Mouse (Mus musculus): Measurements from ENCODE around the gene Sptbn2. TPM values are rescaled to one million over a fixed set of nuclear protein-coding genes. Genes with fewer than 3 reads are reported as not detected.
"Not testable (repeated sequence)": the region's sequence is repeated elsewhere in the genome, so short reads cannot be mapped to it uniquely, and the experiment has no call there.

Sptbn2 gene
- total and polyA plus RNA-seq, 3 experiments: 0.31 to 0.79 TPM; not detected in 1

DNA sequence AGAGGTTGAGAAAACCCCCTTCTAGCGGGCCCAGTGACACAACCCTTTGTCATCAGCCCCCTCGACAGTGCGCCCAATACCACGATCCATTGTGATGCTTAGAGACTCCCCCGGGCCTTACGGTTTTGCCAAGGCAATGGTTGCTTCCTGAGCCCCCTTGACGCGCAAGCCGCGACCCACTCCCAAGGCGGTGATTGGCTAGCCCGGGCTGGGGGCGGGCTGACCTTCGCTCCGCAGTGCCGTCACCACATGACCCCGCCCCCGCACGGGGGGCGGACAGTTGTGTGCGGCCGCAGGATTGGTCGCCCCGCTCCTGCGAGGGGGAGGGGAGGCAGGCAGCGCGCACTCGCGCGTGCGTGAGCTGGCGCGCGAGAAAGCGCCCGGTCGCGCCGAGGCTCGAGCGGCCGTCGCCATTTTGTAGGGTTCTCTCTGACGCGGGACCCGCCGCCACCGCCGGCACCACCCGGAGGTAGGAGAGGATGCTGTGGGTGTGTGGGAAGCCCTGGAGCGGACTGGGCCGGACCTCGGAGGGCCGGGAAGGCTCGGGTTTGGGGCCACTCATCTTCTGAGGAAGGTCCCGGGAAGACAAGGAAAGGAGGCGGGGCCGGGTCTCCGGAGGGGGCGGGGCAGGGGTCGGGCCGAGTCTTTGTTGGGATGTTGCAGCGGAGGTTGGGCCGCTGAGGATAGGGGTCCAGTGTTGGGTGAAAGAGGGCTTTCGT lies 45.4 kb downstream of the Sptbn2 start, which contains the start of gene Rbm4b (continued):
- TF ChIP-seq TAL1 (IDR thresholded peaks at IDR 0.05; ENCODE audit: low read length): no peak
- no peak for TF ChIP-seq ZNF384 (IDR thresholded peaks at IDR 0.05; ENCODE audit: low read depth, low read length)
- peak; percentile 38; the same call in 1 of the 2 replicates for TF ChIP-seq MYC (IDR thresholded peaks at IDR 0.05; ENCODE audit: low read depth, low read length)
- TF ChIP-seq CTCF (IDR thresholded peaks at IDR 0.05 in 2 of 3, conservative IDR thresholded peaks at IDR 0.05 in 1 of 3; ENCODE audit: control insufficient read depth in 1 of 3, insufficient read depth in 1 of 3, low read depth in 2 of 3, low read length in 3 of 3, poor library complexity in 1 of 3, severe bottlenecking in 1 of 3): no peak
- TF ChIP-seq GATA1 (IDR thresholded peaks at IDR 0.05; ENCODE audit: low read depth, low read length): no peak
- TF ChIP-seq NRF1 (IDR thresholded peaks at IDR 0.05; ENCODE audit: insufficient read depth, low read depth, low read length, poor library complexity, severe bottlenecking): peak; percentile 81
- TF ChIP-seq USF2 (IDR thresholded peaks at IDR 0.05; ENCODE audit: borderline replicate concordance in 1 of 2, insufficient read depth in 1 of 2, low read depth in 1 of 2, low read length in 2 of 2): no peak
- TF ChIP-seq GABPA (IDR thresholded peaks at IDR 0.05; ENCODE audit: low read depth, low read length): no peak
- no peak; the same call in 1 of the 2 replicates for TF ChIP-seq MAX (IDR thresholded peaks at IDR 0.05; ENCODE audit: low read length)
- TF ChIP-seq TBP (IDR thresholded peaks at IDR 0.05; ENCODE audit: low read depth, low read length): 0 out of 2 replicates have a peak, but pooled peaks have one; percentile 9
- 0 out of 2 replicates have a peak, but pooled peaks have one; percentile 16 for TF ChIP-seq ELF1 (IDR thresholded peaks at IDR 0.05; ENCODE audit: low read depth, low read length)
- TF ChIP-seq CHD2 (IDR thresholded peaks at IDR 0.05; ENCODE audit: low read length): peak; percentile 66

DNA sequence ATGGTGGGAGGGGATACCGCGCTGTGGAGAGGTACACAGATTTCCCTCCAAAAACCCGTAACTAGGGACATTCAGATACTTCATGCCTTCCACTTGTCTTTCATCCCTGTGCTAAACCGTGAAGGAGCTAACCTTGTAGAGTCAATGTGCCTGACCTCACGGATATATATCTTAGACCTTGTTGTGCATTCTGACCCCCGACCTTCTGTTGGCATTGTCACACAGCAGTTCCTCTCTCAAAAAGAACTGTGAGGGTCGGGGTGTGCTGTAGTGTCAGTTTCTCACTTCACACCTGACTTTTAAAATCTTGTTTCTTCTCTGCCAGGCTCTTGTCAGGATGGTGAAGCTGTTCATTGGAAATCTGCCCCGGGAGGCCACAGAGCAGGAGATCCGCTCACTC lies 46.0 kb downstream of the Sptbn2 start:
- H3K27me3 ChIP-seq (ENCODE audit: control insufficient read depth in 1 of 2, insufficient read depth in 2 of 2, low read length in 2 of 2): no peaks in the 10 kb centered on the region
- H3K79me2 ChIP-seq (ENCODE audit: control insufficient read depth, insufficient read depth, low read length, poor library complexity): peaks cover 9% of the 10 kb centered on the region
- no peak overlapping the region for H3K27ac ChIP-seq (ENCODE audit: control insufficient read depth, low read depth, low read length)
- peaks cover 8 to 13% of the 10 kb centered on the region in 2 experiments for H3K36me3 ChIP-seq (ENCODE audit: control insufficient read depth in 1 of 2, insufficient read depth in 2 of 2, low read length in 2 of 2)
- peak overlapping the region; percentile 87 to 89 for H3K4me3 ChIP-seq (ENCODE audit: control insufficient read depth in 1 of 2, insufficient read depth in 1 of 2, low read depth in 2 of 2, low read length in 2 of 2)
- H3K9ac ChIP-seq (ENCODE audit: control insufficient read depth, low read depth, low read length, poor library complexity, severe bottlenecking): peak overlapping the region; percentile 91
- TF ChIP-seq CHD1 (IDR thresholded peaks at IDR 0.05; ENCODE audit: low read depth, low read length) (no peak), GATA1 (IDR thresholded peaks at IDR 0.05; ENCODE audit: low read depth, low read length) (no peak), MXI1 (IDR thresholded peaks at IDR 0.05; ENCODE audit: low read depth, low read length) (peak; percentile 6; the same call in 1 of the 2 replicates), HCFC1 (IDR thresholded peaks at IDR 0.05; ENCODE audit: low read depth, low read length) (no peak)
- DNase-seq (ENCODE audit: low read depth, low spot score): no peak
- no peaks in the 10 kb centered on the region; a peak in 1 of 4 replicates for H3K4me1 ChIP-seq (ENCODE audit: control insufficient read depth in 1 of 2, insufficient read depth in 2 of 2, low read length in 2 of 2)
- no peaks in the 10 kb centered on the region for H3K9me3 ChIP-seq (replicated peaks; ENCODE audit: insufficient read depth, low read length)

DNA sequence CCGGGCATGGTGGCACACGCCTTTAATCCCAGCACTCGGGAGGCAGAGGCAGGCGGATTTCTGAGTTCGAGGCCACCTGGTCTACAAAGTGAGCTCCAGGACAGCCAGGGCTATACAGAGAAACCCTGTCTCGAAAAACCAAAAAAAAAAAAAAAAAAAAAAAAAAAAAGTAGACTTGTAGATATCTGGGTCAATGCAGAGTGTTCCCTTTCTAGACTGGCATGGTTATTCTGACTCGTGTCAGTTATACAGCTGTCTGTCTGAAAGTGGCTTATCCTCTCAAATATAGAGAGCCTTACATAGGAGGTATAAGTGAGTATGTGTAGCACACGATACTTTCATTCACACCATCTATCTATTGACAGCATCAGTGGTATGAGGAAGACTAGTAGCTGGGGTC lies 49.6 kb downstream of the Sptbn2 start:
- not testable (repeated sequence) for H3K9me3 ChIP-seq (replicated peaks; ENCODE audit: insufficient read depth, low read length); H3K27me3 ChIP-seq (ENCODE audit: control insufficient read depth in 1 of 2, insufficient read depth in 2 of 2, low read length in 2 of 2); H3K27ac ChIP-seq (ENCODE audit: control insufficient read depth, low read depth, low read length); H3K9ac ChIP-seq (ENCODE audit: control insufficient read depth, low read depth, low read length, poor library complexity, severe bottlenecking); DNase-seq (ENCODE audit: low read depth, low spot score); H3K4me1 ChIP-seq (ENCODE audit: control insufficient read depth in 1 of 2, insufficient read depth in 2 of 2, low read length in 2 of 2); H3K4me3 ChIP-seq (ENCODE audit: control insufficient read depth in 1 of 2, insufficient read depth in 1 of 2, low read depth in 2 of 2, low read length in 2 of 2)
- peaks cover 14% of the 10 kb centered on the region for H3K79me2 ChIP-seq (ENCODE audit: control insufficient read depth, insufficient read depth, low read length, poor library complexity)
- H3K36me3 ChIP-seq (ENCODE audit: control insufficient read depth in 1 of 2, insufficient read depth in 2 of 2, low read length in 2 of 2): peaks cover 13 to 17% of the 10 kb centered on the region in 2 experiments
- peak; percentile 61; the same call in 1 of the 2 replicates for TF ChIP-seq ZNF384 (IDR thresholded peaks at IDR 0.05; ENCODE audit: low read depth, low read length)
